In the genomic region with DNA sequence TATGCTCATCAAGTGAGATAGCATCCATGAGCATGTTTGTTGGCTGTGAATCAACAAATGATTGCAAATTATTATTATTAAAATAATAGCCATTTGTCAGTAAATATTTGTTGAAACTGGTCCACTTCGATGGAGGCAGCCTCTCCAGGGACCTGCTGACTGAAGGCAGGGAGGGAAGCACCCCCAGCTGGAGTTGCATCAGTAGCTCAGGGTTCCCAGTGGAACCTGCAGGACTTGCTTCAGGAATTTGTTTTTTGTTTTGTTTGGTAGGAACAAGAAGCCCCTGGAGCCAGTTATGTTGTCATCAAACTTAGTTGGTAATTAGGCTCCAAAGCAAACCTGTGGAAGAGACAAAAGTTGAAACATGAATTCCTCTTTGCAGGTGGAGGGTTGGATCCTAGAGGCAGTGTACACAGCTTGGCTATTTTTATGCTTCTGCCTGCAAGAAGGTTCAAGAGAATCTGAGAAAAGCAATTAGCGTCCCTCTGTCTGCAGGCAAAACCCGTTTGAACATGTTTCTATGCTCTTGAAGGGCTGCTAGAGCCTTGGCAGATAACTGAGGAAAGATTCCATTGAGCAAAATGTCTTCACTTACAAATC, we compare ENCODE assay signal across 14 mouse cellular contexts.
DNase-seq lines count a peak whose midpoint lies in the region.
"Had no signal": no experiment of that assay in that cellular context is flagged by ENCODE, and none has a peak within 500 bp of the region (broad histone marks: within the 10 kb centered on the region; RNA-seq: fewer than 3 reads in every experiment).

No protein-coding gene starts in this region.

- peak; percentile 35 for DNase-seq in adrenal gland, postnatal 10 days
- DNase-seq in adrenal gland, postnatal 36 days: no peak
- peak; percentile 26 for DNase-seq in heart, adult 9 months (ENCODE audit: low spot score in 2 of 2)
- DNase-seq in heart, postnatal 14 days: no peak
- peak; percentile 20 for DNase-seq in brain, adult 2 months (ENCODE audit: low read depth, low spot score)
- peak; percentile 96 for DNase-seq in gonadal fat pad, adult 2 months (ENCODE audit: low read depth)
- no peak for DNase-seq in cerebellum, postnatal 4 days (ENCODE audit: low spot score in 2 of 2)
- DNase-seq in left cerebral cortex, postnatal 10 days (ENCODE audit: extremely low spot score in 1 of 2, low spot score in 2 of 2): no peak
- DNase-seq: adrenal gland, adult 2 months; cerebellum, adult 2 months; cerebellum, postnatal 36 days; kidney, postnatal 36 days; retina, postnatal 1 day; right cerebral cortex, postnatal 4 days had no signal

- intact Hi-C loops in heart, postnatal 14 days (cut with DNase I): no loop called here
- intact Hi-C loops in left cerebral cortex, postnatal 10 days (cut with DNase I): no loop called here

Comparison
In these comparisons a context has a peak if more than half of its experiments do, and no peak if none do; other contexts are left out.
1. DNase-seq: peak in adrenal gland, postnatal 10 days (single experiment), heart, adult 9 months (2 of 2), brain, adult 2 months (single experiment) and gonadal fat pad, adult 2 months (single experiment); none in adrenal gland, postnatal 36 days (0 of 2), heart, postnatal 14 days (0 of 2), cerebellum, postnatal 4 days (0 of 2) and left cerebral cortex, postnatal 10 days (0 of 2).